Mouse (Mus musculus) olfactory bulb, adult 2 months (tissue): ENCODE results near the gene Arhgap29.

Experiments
- CTCF ChIP-seq: fragments of 200-500 bp; IDR thresholded peaks from 2 replicates; pipeline ENCODE4 v1.5.1; 2012; ENCODE audit warnings: low read depth, mild to moderate bottlenecking, low read length, moderate library complexity; ENCODE audit not compliant: insufficient read depth
- POLR2A ChIP-seq: fragments of 200-500 bp; IDR thresholded peaks from 2 replicates; pipeline ENCODE4 v1.6.1; 2012; ENCODE audit warnings: mild to moderate bottlenecking, low read depth, low read length, moderate library complexity; ENCODE audit not compliant: insufficient read depth

- no peak for TF ChIP-seq CTCF
- no peak for TF ChIP-seq POLR2A
Measured at GRCm38 (mm10) chr3:121917658-121918057, 34.7 kb upstream of the Arhgap29 start.
